ENCODE assay signal across 13 mouse cellular contexts in genomic region chr1:92177599-92177998, GRCm38 (mm10). TPM values are rescaled to one million over a fixed set of nuclear protein-coding genes. Genes with fewer than 3 reads are reported as not detected.
DNase-seq lines count a peak whose midpoint lies in the region; ATAC-seq and TF ChIP-seq lines count a peak whose summit lies in the region.
"Had no signal": no experiment of that assay in that cellular context is flagged by ENCODE, and none has a peak within 500 bp of the region (broad histone marks: within the 10 kb centered on the region; RNA-seq: fewer than 3 reads in every experiment).

No protein-coding gene starts in this region.

- TF ChIP-seq CTCF in forebrain, postnatal 0 days (IDR thresholded peaks at IDR 0.05; ENCODE audit: low read depth) = no peak

- no peak for ATAC-seq in heart, embryonic 14.5 days (ENCODE audit: insufficient number of reproducible peaks, insufficient read depth, low FRiP score, low read depth)
- ATAC-seq in embryonic facial prominence, embryonic 12.5 days (ENCODE audit: insufficient number of reproducible peaks, insufficient read depth, low FRiP score, low TSS enrichment) = no peak
- ATAC-seq in forebrain, postnatal 0 days = no peak
- ATAC-seq in midbrain, embryonic 13.5 days = no peak

- H3K4me1 ChIP-seq in heart, embryonic 14.5 days (ENCODE audit: control insufficient read depth in 2 of 2, insufficient read depth in 2 of 2, low read length in 2 of 2) = peaks cover 14 to 39% of the 10 kb centered on the region in 2 experiments
- peaks cover 39% of the 10 kb centered on the region for H3K4me1 ChIP-seq in embryonic facial prominence, embryonic 12.5 days
- peaks cover 14% of the 10 kb centered on the region for H3K4me1 ChIP-seq in forebrain, postnatal 0 days (ENCODE audit: insufficient read depth)
- H3K4me1 ChIP-seq in midbrain, embryonic 13.5 days (replicated peaks) = peaks cover 67% of the 10 kb centered on the region

- peak overlapping the region; percentile 12 to 25; a peak in 2 of 4 replicates for H3K27ac ChIP-seq in heart, embryonic 14.5 days (replicated peaks in 1 of 2; ENCODE audit: control insufficient read depth in 1 of 2, insufficient read depth in 1 of 2, low read depth in 2 of 2, low read length in 2 of 2)
- H3K27ac ChIP-seq in embryonic facial prominence, embryonic 12.5 days = no peak overlapping the region
- no peak overlapping the region for H3K27ac ChIP-seq in forebrain, postnatal 0 days (ENCODE audit: low read depth, low read length)
- H3K27ac ChIP-seq in midbrain, embryonic 13.5 days = peak overlapping the region; percentile 62; the same call in 1 of the 2 replicates
- H3K27ac ChIP-seq: liver, embryonic 15.5 days had no signal

- H3K4me3 ChIP-seq in heart, embryonic 14.5 days (ENCODE audit: control insufficient read depth in 1 of 2, insufficient read depth in 1 of 2, low read depth in 1 of 2, low read length in 2 of 2) = no peak overlapping the region
- H3K4me3 ChIP-seq in embryonic facial prominence, embryonic 12.5 days = no peak overlapping the region
- 0 out of 2 replicates have a peak overlapping the region, but pooled peaks have one; percentile 1 for H3K4me3 ChIP-seq in forebrain, postnatal 0 days (ENCODE audit: low read depth, low read length)
- peak overlapping the region; percentile 87 for H3K4me3 ChIP-seq in midbrain, embryonic 13.5 days (replicated peaks)
- H3K4me3 ChIP-seq: liver, embryonic 15.5 days had no signal

- H3K27me3 ChIP-seq in heart, embryonic 14.5 days (ENCODE audit: control insufficient read depth, insufficient read depth, low read length) = no peaks in the 10 kb centered on the region
- no peaks in the 10 kb centered on the region for H3K27me3 ChIP-seq in embryonic facial prominence, embryonic 12.5 days
- H3K27me3 ChIP-seq in forebrain, postnatal 0 days (ENCODE audit: insufficient read depth, low read length) = no peaks in the 10 kb centered on the region
- no peaks in the 10 kb centered on the region for H3K27me3 ChIP-seq in midbrain, embryonic 13.5 days
- H3K27me3 ChIP-seq: liver, embryonic 15.5 days had no signal

- 0 out of 2 replicates have a peak overlapping the region, but pooled peaks have one; percentile 45 for H3K9ac ChIP-seq in heart, embryonic 14.5 days (ENCODE audit: low read length)
- H3K9ac ChIP-seq in embryonic facial prominence, embryonic 12.5 days = no peak overlapping the region
- no peak overlapping the region for H3K9ac ChIP-seq in forebrain, postnatal 0 days
- 0 out of 2 replicates have a peak overlapping the region, but pooled peaks have one; percentile 0 for H3K9ac ChIP-seq in midbrain, embryonic 13.5 days (replicated peaks)
- H3K9ac ChIP-seq: liver, embryonic 15.5 days had no signal

- 78% methylated on average over 5 of the region's 5 CpGs for WGBS in heart, embryonic 14.5 days
- WGBS in embryonic facial prominence, embryonic 12.5 days = 41% methylated on average over 5 of the region's 5 CpGs
- 15% methylated on average over 5 of the region's 5 CpGs for WGBS in forebrain, postnatal 0 days
- WGBS in midbrain, embryonic 13.5 days = 19% methylated on average over 5 of the region's 5 CpGs

- H3K4me2 ChIP-seq in heart, embryonic 14.5 days (ENCODE audit: low read length) = 0 out of 2 replicates have a peak overlapping the region, but pooled peaks have one; percentile 82
- peak overlapping the region; percentile 76 for H3K4me2 ChIP-seq in embryonic facial prominence, embryonic 12.5 days (replicated peaks)
- peak overlapping the region; percentile 69 for H3K4me2 ChIP-seq in forebrain, postnatal 0 days (ENCODE audit: low read depth)
- peak overlapping the region; percentile 79 for H3K4me2 ChIP-seq in midbrain, embryonic 13.5 days (replicated peaks)
- H3K4me2 ChIP-seq: liver, embryonic 15.5 days had no signal

- no peaks in the 10 kb centered on the region for H3K9me3 ChIP-seq in heart, embryonic 14.5 days (ENCODE audit: control insufficient read depth, low read length)
- H3K9me3 ChIP-seq in embryonic facial prominence, embryonic 12.5 days = no peaks in the 10 kb centered on the region
- H3K9me3 ChIP-seq in forebrain, postnatal 0 days (ENCODE audit: low read length) = no peaks in the 10 kb centered on the region
- H3K9me3 ChIP-seq in midbrain, embryonic 13.5 days = no peaks in the 10 kb centered on the region
- H3K9me3 ChIP-seq: liver, embryonic 15.5 days had no signal

- no peak for DNase-seq in heart, postnatal 4 days
- no peak for DNase-seq in forebrain, postnatal 0 days
- no peak for DNase-seq in spleen, adult 12 weeks (ENCODE audit: low spot score)
- DNase-seq in ovary, postnatal 36 days (ENCODE audit: low spot score) = no peak
- no peak for DNase-seq in Muller cell, postnatal 12 days (ENCODE audit: inconsistent ontology term)
- DNase-seq: adrenal gland, postnatal 25 days; cerebellum, adult 9-10 months; kidney, adult 9 months; right cerebral cortex, adult 18-20 months had no signal

- H3K36me3 ChIP-seq in heart, embryonic 14.5 days (ENCODE audit: control insufficient read depth, insufficient read depth, low read length) = no peaks in the 10 kb centered on the region
- no peaks in the 10 kb centered on the region for H3K36me3 ChIP-seq in embryonic facial prominence, embryonic 12.5 days
- no peaks in the 10 kb centered on the region for H3K36me3 ChIP-seq in forebrain, postnatal 0 days (ENCODE audit: insufficient read depth)
- H3K36me3 ChIP-seq in midbrain, embryonic 13.5 days = no peaks in the 10 kb centered on the region
- H3K36me3 ChIP-seq: liver, embryonic 15.5 days had no signal

RNA-seq across cellular contexts. Expression of gene Hdac4, which starts 17.9 kb away (rescaled TPM):
- 15.4 and 16.5 TPM in 2 replicates for polyA plus RNA-seq in heart, embryonic 14.5 days (2014; fragmentation: Nextera tagmentation; extraction: Ambion mirVana)
- 10 to 100 TPM; 33.3 to 36.3 TPM for total RNA-seq in heart, postnatal 4 days (2021)
- 24.2 and 30.7 TPM in 2 replicates for polyA plus RNA-seq in embryonic facial prominence, embryonic 12.5 days (2016; fragmentation: Nextera tagmentation; extraction: Ambion mirVana)
- 39.7 and 57.0 TPM in 2 replicates for total RNA-seq in forebrain, postnatal 0 days (2014; rRNA removed)
- 11.2 and 21.3 TPM in 2 replicates for polyA plus RNA-seq in forebrain, postnatal 0 days (2015; fragmentation: Nextera tagmentation; extraction: Ambion mirVana)
- 24.3 and 25.6 TPM in 2 replicates for polyA plus RNA-seq in midbrain, embryonic 13.5 days (2015; fragmentation: Nextera tagmentation; extraction: Ambion mirVana)

Comparison
In these comparisons a context has a peak if more than half of its experiments do, and no peak if none do; other contexts are left out.
1. H3K27ac ChIP-seq: peak in heart, embryonic 14.5 days (2 of 2) and midbrain, embryonic 13.5 days (single experiment); none in embryonic facial prominence, embryonic 12.5 days (single experiment) and forebrain, postnatal 0 days (single experiment).
2. H3K4me3 ChIP-seq: peak in forebrain, postnatal 0 days (single experiment) and midbrain, embryonic 13.5 days (single experiment); none in heart, embryonic 14.5 days (0 of 2) and embryonic facial prominence, embryonic 12.5 days (single experiment).
3. H3K9ac ChIP-seq: peak in heart, embryonic 14.5 days (single experiment) and midbrain, embryonic 13.5 days (single experiment); none in embryonic facial prominence, embryonic 12.5 days (single experiment) and forebrain, postnatal 0 days (single experiment).
4. Peak in every context shown above with its lines, with median percentiles within 50 percentile points of each other: H3K4me2 ChIP-seq.